Mouse (Mus musculus): ENCODE measurements around the gene Gm39566.
"Not testable (repeated sequence)": the region's sequence is repeated elsewhere in the genome, so short reads cannot be mapped to it uniquely, and the experiment has no call there.

Gm39566 gene

DNA sequence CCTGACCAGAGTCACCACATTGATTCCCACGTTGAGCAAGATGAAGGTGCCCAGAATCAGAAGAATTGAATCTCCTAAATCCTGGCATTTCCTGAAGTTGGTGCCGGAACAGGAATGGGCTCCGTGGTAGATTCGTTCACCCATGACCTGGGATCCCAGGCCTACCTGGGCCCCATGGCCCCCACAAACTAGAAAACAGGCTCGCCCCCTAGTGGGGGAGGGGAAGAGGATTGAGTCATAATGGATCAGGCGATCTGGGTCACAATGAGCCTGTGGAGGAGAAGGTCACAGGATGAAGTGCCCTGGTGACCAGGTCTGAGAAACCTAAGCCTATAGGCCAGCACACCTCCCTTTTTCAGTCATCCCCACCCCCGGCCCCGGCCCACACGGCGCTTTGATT, at the start of gene Gm39566:
Gene Gm39566, minus strand, starts transcription at position 144 of the 400 bp plus-strand sequence.
- no peak for DNase-seq

- DNase-seq, result no peak
Measured at GRCm38 (mm10) chr11:69864138-69864860, 49.2 kb upstream of the Gm39566 start.

GRCm38 (mm10) chr11:69863729-69864128, 48.6 kb upstream of the Gm39566 start:
- DNase-seq, result not testable (repeated sequence)

- DNase-seq, result no peak
Measured at GRCm38 (mm10) chr11:69858113-69858998, 43.3 kb upstream of the Gm39566 start, which contains the start of gene Tnk1. Gene Tnk1, minus strand, starts transcription at chr11:69858730.

GRCm38 (mm10) chr11:69855347-69855746, 40.2 kb upstream of the Gm39566 start:
- DNase-seq, result no peak

DNA sequence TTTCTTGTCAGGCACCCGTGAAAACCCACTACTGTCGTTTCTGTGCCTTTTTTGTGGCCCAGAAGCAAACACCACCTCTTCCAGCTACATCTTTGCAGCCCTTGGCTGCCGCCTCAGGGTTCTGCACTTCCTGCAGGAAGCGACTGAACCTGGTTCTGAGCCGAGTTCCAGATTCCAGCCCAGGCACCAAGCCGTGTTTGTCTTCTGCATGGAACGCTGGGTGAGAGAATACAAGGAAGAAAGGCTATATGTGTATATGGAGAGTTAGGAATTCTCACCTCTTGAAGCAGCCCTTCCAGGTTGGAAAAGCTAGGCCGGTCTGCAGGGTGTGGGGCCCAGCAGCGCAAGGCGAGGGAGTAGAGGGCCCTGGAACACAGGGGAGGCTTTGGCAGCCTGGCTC, 39.6 kb upstream of the Gm39566 start:
- DNase-seq, result no peak

DNA sequence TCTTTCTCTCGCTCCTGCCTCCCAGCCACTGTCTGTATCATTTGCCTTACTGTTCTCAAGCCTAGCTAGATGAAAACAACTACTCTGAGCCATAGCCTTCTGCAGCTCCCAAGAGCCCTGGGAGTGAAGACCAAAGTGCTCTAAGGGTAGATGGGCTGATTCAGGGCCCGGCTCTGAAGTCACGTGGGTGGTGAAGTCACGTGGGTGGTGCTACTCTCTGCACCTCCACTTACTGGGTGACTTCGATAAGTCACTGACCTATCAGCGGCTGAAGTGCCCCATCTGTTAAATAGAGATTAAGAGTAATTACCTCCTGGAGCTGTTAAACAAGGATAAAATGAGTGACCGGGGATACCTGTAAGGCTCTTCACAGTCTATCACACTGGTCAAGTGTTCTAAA, 38.9 kb upstream of the Gm39566 start:
- no peak for DNase-seq

- no peak for DNase-seq
Measured at GRCm38 (mm10) chr11:69850754-69851153, 35.7 kb upstream of the Gm39566 start.

GRCm38 (mm10) chr11:69849884-69850283, 34.8 kb upstream of the Gm39566 start:
- DNase-seq, result no peak

DNA sequence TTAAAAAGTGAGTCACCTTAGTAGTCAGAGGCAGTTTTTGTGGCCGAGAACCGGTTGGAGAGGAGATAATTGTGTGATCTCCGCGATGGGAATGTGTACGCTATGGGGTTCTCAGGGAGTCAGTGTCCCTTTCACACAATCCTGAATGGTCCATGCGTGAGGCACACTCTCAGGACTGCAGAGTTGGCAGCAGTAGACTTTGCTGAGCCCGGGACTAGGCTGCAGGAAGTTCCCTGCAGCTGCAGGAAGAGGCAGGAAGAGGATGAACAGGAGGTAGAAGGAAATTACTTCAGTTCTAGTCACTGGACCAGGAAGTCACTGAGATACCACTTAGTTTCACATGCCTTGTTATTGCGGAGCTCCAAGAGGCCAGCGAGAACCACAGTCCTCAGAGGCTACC, 34.0 kb upstream of the Gm39566 start:
- DNase-seq, result no peak

DNA sequence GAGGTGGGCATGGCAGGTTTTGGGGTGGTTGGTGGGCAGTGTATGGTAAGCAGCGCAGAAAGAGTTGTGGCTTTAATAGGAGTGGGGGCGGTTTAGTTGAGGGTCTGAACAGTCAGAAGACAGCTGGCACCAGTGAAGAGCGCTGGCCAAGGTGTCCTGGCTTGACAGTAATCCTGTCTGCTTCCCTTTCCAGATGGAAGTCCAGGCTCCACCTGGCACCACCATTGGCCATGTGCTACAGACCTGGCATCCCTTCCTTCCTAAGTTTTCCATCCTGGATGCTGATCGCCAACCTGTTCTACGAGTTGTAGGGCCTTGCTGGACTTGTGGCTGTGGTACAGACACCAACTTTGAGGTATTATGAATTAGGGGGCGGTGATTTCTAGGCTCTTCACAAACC, 32.9 kb upstream of the Gm39566 start:
- no peak for DNase-seq

GRCm38 (mm10) chr11:69846738-69847688, 31.9 kb upstream of the Gm39566 start:
- no peak for DNase-seq

DNA sequence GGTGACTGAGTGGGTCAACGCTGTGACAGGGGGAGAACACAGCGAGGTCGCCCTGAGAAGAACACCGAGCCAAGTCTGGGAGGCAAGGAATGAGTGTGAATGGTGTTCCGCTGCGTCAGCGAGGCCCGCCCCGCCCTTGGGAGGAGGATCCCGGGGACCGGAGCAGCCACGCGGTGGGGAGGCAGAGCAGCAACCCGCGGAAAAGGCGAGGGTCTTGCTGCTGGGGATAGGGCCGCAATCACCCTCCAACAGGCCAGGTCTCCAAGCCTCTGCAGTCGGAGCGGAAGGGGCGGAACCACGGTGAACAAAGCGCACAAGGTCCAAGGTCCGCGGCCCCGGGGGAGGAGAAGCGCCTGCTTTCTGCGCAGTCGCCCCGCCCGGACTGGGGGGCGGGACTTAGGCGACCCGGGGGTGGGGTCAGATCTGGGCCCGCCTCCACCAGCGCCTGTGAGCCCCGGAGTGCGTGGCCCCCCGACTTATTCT, 31.1 kb upstream of the Gm39566 start, which contains the start of gene Plscr3:
Gene Plscr3, plus strand, starts transcription at position 179 of the 483 bp plus-strand sequence.
- DNase-seq, result peak; percentile 91

DNA sequence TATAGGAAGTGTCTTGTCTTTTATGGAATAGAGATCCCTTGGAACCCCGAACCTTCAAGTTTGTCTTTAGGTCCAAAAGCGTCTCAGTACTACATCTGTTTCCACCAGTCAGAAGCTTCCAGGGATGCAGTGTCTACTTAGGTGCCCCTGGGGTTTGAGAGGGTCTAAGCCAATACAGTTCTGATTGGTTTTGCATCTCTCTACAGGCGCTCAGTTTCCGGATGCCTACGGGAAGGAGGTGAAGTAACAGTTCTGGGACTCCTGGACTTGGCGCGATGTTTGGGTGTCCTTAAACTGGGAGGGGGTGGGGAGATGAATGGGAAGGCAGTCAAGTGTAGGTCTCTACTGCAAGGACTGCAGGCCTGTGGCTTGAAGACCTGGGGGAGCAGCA, 23.6 kb upstream of the Gm39566 start:
- no peak for DNase-seq

DNA sequence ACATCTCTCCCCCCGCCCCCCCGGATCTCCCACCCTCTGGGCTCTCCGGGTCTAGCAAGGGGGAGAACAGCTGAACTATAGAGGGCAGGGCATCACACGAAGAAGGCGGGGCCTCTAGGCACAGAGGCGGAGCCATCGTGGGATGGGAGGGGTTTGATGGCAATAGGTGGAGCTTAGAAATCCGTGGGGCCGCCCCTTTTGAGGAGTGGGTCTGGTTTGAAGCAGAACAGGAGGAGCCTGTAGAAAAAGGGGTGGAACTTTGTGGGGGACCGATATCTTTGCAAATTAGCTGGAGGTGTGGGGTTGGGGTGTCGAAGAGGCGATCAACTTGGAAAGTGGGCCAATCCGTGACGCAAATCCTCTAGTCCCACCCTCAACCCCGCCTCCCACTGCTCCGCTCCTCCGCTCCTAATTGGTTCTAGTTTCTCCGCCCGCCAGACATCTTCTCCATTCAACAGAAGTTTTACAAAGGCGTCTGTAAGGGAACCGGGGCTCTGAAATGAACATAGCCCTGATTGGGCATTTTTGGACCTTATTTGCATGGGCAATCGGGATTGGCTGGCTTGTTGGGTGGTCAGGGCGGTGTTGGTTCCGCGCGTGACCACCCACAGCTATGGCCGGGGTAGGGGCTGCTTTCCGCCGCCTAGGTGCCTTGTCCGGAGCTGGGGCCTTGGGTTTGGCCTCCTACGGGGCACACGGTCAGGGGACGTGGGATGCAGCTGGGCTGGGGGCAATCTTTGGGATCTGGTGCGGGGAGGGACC, 23.0 kb upstream of the Gm39566 start, which contains the start of gene Tmem256:
Gene Tmem256, plus strand, starts transcription at position 563 of the 762 bp plus-strand sequence.
- peak; percentile 95 for DNase-seq

DNA sequence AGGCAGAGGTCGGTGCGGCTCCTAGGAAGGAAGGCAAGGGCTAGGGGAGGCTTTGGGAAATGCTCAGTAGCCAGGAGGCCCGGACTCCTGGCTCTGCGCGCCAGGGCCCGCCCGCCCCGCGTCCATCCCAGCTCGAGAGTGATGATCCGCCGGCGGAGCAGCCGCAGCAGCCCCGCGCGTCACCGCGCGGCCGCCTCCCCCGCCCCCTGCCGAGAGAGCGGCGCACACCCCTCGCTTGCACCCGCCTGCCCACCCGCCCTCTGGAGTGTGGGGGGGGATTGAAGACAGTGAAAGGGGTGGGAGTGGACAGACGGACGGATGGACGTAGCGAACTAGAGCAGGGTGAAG, 22.5 kb upstream of the Gm39566 start, which contains the start of gene Nlgn2:
Gene Nlgn2, minus strand, starts transcription at position 181 of the 348 bp plus-strand sequence.
- DNase-seq, result no peak

DNA sequence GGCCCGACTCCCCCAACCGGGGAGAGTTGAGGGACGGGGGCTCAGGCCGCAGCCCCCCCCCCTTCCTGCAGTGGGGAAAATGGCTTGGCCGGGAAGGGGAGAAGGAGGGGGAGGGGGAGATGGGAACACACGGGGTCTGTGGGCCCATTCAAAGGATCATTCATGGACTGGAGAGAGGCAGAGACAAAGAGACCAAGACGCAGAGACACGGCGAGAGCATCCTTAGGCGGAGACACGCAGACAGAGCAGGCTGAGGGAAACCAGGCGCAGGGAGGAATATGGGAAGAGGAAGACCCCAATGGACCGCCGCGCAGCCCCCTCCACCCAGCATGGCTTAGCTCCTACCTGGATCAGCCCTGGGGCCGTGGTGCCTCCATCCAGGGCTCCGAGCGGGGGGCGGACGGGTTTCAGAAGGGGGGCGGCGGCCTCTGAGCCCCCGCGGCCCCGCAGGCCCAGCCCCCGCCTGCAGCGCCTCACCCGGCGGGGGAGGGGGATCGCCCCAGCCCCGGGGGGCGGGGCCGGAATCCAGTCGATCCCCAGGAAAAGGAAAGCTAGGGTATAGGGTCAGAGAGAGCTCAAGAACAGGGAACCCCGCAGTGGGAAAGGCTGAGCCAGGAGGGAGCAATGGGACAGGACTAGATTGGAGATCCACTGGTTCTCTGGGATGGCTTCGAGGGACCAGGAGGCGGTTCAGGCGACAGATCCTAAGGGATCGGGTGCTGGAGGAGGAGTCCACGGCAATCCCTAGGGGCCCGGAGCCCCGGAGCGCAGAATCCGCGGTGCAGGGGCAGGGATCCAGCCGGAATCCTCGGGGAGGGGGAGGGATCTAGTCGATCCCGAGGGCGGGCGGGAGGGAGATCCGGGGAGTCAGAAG, 21.8 kb upstream of the Gm39566 start:
- no peak for DNase-seq

DNA sequence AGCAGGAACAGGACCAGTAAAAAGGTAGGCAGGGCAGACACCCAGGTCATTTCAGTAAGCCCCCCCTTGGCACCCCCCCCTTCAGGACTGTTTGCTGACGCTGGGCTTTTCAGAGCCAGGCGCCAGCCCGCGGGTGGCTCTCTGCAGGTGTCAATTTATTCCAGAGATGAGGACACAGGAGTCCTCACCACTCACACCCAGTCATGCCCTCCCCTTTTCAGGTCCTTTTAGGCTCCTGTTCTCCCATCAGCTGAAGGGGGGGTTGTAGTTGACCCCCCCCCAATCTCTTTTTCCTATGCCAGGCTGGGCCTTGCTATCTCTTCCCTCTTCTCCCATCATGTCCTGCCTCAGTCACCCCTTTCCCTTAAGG, 20.9 kb upstream of the Gm39566 start:
- no peak for DNase-seq

- DNase-seq, result no peak
Measured at GRCm38 (mm10) chr11:69835326-69835965, 20.3 kb upstream of the Gm39566 start.

DNA sequence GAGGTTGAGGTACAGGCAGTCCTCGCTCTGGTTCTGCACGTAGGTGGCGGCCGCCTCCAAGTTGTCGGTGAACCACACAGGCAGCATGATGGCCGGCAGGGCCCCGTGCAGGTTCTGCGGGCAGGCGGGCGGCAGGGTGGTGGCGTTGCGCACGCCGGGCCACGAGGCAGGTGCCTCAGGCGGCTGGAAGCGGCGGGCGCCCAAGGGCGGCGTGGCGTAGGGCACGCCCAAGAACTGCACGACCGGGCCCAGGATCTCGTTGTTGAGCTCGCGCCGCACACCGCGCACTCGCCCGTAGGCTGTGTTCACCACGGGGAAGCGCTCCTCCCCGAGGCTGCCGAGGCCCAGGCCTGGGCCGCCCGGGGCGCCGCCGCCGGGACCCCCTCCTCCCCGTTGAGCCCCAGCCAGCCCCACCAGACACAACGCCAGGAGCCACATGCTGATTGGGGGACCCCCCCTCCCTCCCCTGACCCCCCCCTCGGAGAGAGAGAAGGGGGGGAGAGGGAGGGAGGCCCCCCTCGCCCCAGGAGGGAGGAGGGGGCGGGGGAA, 19.0 kb upstream of the Gm39566 start:
- no peak for DNase-seq
